ENCODE assay signal across 14 mouse cellular contexts in the genomic region with DNA sequence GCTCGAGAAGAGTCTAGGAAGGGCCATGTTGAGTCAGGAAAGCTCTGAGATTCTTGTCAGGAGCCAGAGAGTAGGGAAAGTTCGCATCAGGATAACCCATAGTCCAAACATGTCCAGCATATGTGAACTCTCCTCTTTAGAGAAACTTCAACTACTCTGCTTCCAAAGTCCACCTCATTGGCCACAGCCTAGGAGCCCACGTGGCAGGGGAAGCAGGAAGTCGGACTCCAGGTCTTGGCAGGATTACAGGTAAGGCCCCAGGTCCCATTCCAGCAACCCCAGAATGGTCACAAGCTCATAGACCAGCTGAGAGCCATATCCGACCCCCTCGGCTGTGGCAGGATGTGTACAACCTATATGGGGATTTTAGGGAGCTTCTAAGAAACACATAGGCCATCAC. TPM values are rescaled to one million over a fixed set of nuclear protein-coding genes. Genes with fewer than 3 reads are reported as not detected.
"Had no signal": no experiment of that assay in that cellular context is flagged by ENCODE, and none has a peak within 500 bp of the region (broad histone marks: within the 10 kb centered on the region; RNA-seq: fewer than 3 reads in every experiment).

No protein-coding gene starts in this region.

- H3K36me3 ChIP-seq: liver, embryonic 15.5 days; midbrain, embryonic 13.5 days had no signal

- H3K9me3 ChIP-seq: liver, embryonic 15.5 days; midbrain, embryonic 13.5 days had no signal

- H3K4me3 ChIP-seq: liver, embryonic 15.5 days; midbrain, embryonic 13.5 days had no signal

- H3K27me3 ChIP-seq: liver, embryonic 15.5 days; midbrain, embryonic 13.5 days had no signal

- H3K4me2 ChIP-seq: hindbrain, embryonic 14.5 days; liver, embryonic 11.5 days; liver, embryonic 15.5 days; midbrain, embryonic 13.5 days had no signal

- H3K9ac ChIP-seq: hindbrain, embryonic 14.5 days; liver, embryonic 15.5 days; midbrain, embryonic 13.5 days had no signal

- H3K27ac ChIP-seq: hindbrain, embryonic 14.5 days; liver, embryonic 15.5 days; midbrain, embryonic 13.5 days had no signal

- DNase-seq: left cerebral cortex, postnatal 4 days; lung, adult 2 months; lung, postnatal 36 days; right cerebral cortex, postnatal 14 days; thymus, adult 2 months; thymus, postnatal 25 days had no signal

- ATAC-seq: lung, postnatal 0 days; midbrain, embryonic 13.5 days had no signal

RNA-seq across cellular contexts. Expression of a gene that starts 4.5 kb away (rescaled TPM):
- polyA plus RNA-seq: hindbrain, embryonic 14.5 days; neural tube, embryonic 14.5 days; urinary bladder, adult 2 months had no signal

RNA-seq across cellular contexts. Expression of a gene that starts 26.3 kb away (rescaled TPM):
- polyA plus RNA-seq: lung, adult 2 months; midbrain, postnatal 0 days; neural tube, embryonic 14.5 days; thymus, adult 2 months had no signal
